In the genomic region with DNA sequence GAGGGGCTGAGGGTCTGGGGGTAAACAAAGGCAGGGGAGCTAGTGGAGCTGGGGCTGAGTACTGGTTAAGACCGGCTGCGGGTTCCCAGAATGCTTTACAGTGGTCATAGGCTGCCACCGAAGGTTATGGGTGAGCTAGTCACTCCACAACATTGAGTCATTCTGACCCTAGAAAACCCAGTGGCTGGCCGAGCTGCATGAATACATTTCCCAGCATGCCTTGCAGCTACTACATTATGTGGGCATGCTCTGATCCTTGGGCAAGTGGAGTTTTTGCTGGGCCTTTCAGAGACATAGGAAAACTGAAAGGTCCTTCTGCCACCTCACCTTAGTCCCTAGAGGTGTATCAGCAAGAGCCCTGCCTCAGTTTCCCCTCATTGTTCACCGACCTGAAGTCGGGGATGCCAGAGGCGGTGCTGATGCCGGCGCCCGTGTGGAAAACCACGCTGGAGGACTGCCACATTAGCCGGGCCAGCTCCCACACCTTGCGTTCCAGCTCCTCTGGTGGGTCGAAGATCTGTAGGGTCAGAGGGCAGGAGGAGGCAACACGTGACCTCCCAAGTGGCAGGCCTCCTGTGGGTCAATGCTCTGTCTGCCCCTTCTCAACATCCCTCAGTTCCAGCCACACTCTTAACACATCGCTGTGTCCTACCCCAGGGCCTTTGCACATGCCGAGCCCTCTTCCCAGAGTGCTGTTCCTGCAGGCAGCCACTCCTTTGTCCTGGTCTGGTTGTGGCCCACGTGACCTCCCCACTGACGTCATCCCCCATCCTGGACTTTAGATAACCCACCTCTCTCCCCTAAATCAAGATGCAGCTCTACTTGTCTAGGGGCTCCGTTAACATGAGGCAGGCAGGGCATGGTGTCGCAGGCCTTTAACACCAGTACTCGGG, we compare ENCODE assay signal across 7 mouse cellular contexts. TPM values are rescaled to one million over a fixed set of nuclear protein-coding genes. Genes with fewer than 3 reads are reported as not detected.
DNase-seq lines count a peak whose midpoint lies in the region; ATAC-seq and TF ChIP-seq lines count a peak whose summit lies in the region.

No protein-coding gene starts in this region.

- peak overlapping the region; percentile 61 for H3K4me3 ChIP-seq in lung, embryonic 14.5 days (ENCODE audit: low read depth, low read length)
- peak overlapping the region; percentile 69 for H3K4me3 ChIP-seq in hindbrain, embryonic 12.5 days
- peak overlapping the region; percentile 65 for H3K4me3 ChIP-seq in midbrain, embryonic 12.5 days

- H3K36me3 ChIP-seq in lung, embryonic 14.5 days (ENCODE audit: insufficient read depth): peaks cover 38% of the 10 kb centered on the region
- H3K36me3 ChIP-seq in hindbrain, embryonic 12.5 days: peaks cover 46% of the 10 kb centered on the region
- H3K36me3 ChIP-seq in midbrain, embryonic 12.5 days: peaks cover 42% of the 10 kb centered on the region

- TF ChIP-seq CTCF in lung, embryonic 14.5 days (IDR thresholded peaks at IDR 0.05; ENCODE audit: low read depth): no peak

- H3K4me1 ChIP-seq in lung, embryonic 14.5 days (ENCODE audit: insufficient read depth): peaks cover 11% of the 10 kb centered on the region
- peaks cover 19% of the 10 kb centered on the region for H3K4me1 ChIP-seq in hindbrain, embryonic 12.5 days
- H3K4me1 ChIP-seq in midbrain, embryonic 12.5 days: peaks cover 20% of the 10 kb centered on the region

- peak overlapping the region; percentile 92 for H3K27ac ChIP-seq in lung, embryonic 14.5 days (ENCODE audit: low read depth)
- H3K27ac ChIP-seq in hindbrain, embryonic 12.5 days: no peak overlapping the region; the same call in 1 of the 2 replicates
- H3K27ac ChIP-seq in midbrain, embryonic 12.5 days (replicated peaks): peak overlapping the region; percentile 85

- peak; percentile 5; the same call in 1 of the 2 replicates for ATAC-seq in lung, embryonic 14.5 days (ENCODE audit: insufficient read depth)
- peak; percentile 26; the same call in 1 of the 2 replicates for ATAC-seq in hindbrain, embryonic 12.5 days (ENCODE audit: low FRiP score)
- peak; percentile 3; the same call in 1 of the 2 replicates for ATAC-seq in midbrain, embryonic 12.5 days (ENCODE audit: low FRiP score, low read depth)

- peak; percentile 11 for DNase-seq in lung, embryonic 14.5 days
- no peak for DNase-seq in lung, postnatal 36 days
- peak; percentile 72 for DNase-seq in cerebellum, adult 9-11 months
- DNase-seq in layer of hippocampus, adult 8-10 months (ENCODE audit: low spot score in 2 of 2): no peak
- DNase-seq in c-Kit-positive CD71-positive TER-119-positive erythroid progenitor cells, embryonic 14.5 days (ENCODE audit: low spot score): no peak

- no peaks in the 10 kb centered on the region for H3K9me3 ChIP-seq in lung, embryonic 14.5 days (ENCODE audit: low read depth, low read length)
- no peaks in the 10 kb centered on the region for H3K9me3 ChIP-seq in hindbrain, embryonic 12.5 days (replicated peaks)
- H3K9me3 ChIP-seq in midbrain, embryonic 12.5 days: no peaks in the 10 kb centered on the region

- H3K4me2 ChIP-seq in lung, embryonic 14.5 days: peak overlapping the region; percentile 67
- peak overlapping the region; percentile 76 for H3K4me2 ChIP-seq in hindbrain, embryonic 12.5 days (replicated peaks)
- peak overlapping the region; percentile 80 for H3K4me2 ChIP-seq in midbrain, embryonic 12.5 days (replicated peaks)

- peak overlapping the region; percentile 74 for H3K9ac ChIP-seq in lung, embryonic 14.5 days
- H3K9ac ChIP-seq in hindbrain, embryonic 12.5 days: peak overlapping the region; percentile 86
- H3K9ac ChIP-seq in midbrain, embryonic 12.5 days (replicated peaks): peak overlapping the region; percentile 71

- WGBS in lung, embryonic 14.5 days: 86% methylated on average over 22 of the region's 22 CpGs
- 90% methylated on average over 22 of the region's 22 CpGs for WGBS in hindbrain, embryonic 12.5 days
- 90% methylated on average over 22 of the region's 22 CpGs for WGBS in midbrain, embryonic 12.5 days

- H3K27me3 ChIP-seq in lung, embryonic 14.5 days (ENCODE audit: insufficient read depth, low read length): no peaks in the 10 kb centered on the region
- H3K27me3 ChIP-seq in hindbrain, embryonic 12.5 days: peaks cover 6% of the 10 kb centered on the region; the same call in 1 of the 2 replicates
- H3K27me3 ChIP-seq in midbrain, embryonic 12.5 days: 0 out of 2 replicates have a peak, but pooled peaks cover 10% of the 10 kb centered on the region

RNA-seq across cellular contexts. Expression of gene Sirt6, which starts 1.2 kb away (rescaled TPM):
- 35.8 and 39.3 TPM in 2 replicates for polyA plus RNA-seq in lung, embryonic 14.5 days (2014; fragmentation: Nextera tagmentation; extraction: Ambion mirVana)
- polyA plus RNA-seq in hindbrain, embryonic 12.5 days (2016; fragmentation: Nextera tagmentation; extraction: Ambion mirVana): 52.7 and 55.5 TPM in 2 replicates
- polyA plus RNA-seq in midbrain, embryonic 12.5 days (2016; fragmentation: Nextera tagmentation; extraction: Ambion mirVana): 52.8 and 54.1 TPM in 2 replicates
- 10 to 100 TPM; 27.0 to 34.2 (median 29.5) TPM for total RNA-seq in layer of hippocampus, adult 8-10 months (2022)

RNA-seq across cellular contexts. Expression of gene Ankrd24, which starts 2.0 kb away (rescaled TPM):
- 6.1 and 7.3 TPM in 2 replicates for polyA plus RNA-seq in lung, embryonic 14.5 days (2014; fragmentation: Nextera tagmentation; extraction: Ambion mirVana)
- 8.6 and 10.5 TPM in 2 replicates for polyA plus RNA-seq in hindbrain, embryonic 12.5 days (2016; fragmentation: Nextera tagmentation; extraction: Ambion mirVana)
- polyA plus RNA-seq in midbrain, embryonic 12.5 days (2016; fragmentation: Nextera tagmentation; extraction: Ambion mirVana): 6.3 and 7.4 TPM in 2 replicates
- 10 to 100 TPM; 33.6 to 46.4 (median 40.3) TPM for total RNA-seq in layer of hippocampus, adult 8-10 months (2022)

RNA-seq across cellular contexts. Expression of gene BC025920, which starts 20.3 kb away (rescaled TPM):
- 0.58 and 0.61 TPM in 2 replicates for polyA plus RNA-seq in lung, embryonic 14.5 days (2014; fragmentation: Nextera tagmentation; extraction: Ambion mirVana)
- 1.2 and 1.3 TPM in 2 replicates for polyA plus RNA-seq in hindbrain, embryonic 12.5 days (2016; fragmentation: Nextera tagmentation; extraction: Ambion mirVana)
- 2.5 and 2.6 TPM in 2 replicates for polyA plus RNA-seq in midbrain, embryonic 12.5 days (2016; fragmentation: Nextera tagmentation; extraction: Ambion mirVana)
- total RNA-seq in layer of hippocampus, adult 8-10 months (2022): 1 to 10 TPM; 3.3 to 3.9 (median 3.7) TPM

RNA-seq across cellular contexts. Expression of gene Gm10778, which starts 22.5 kb away (rescaled TPM):
- 4.0 and 4.7 TPM in 2 replicates for polyA plus RNA-seq in lung, embryonic 14.5 days (2014; fragmentation: Nextera tagmentation; extraction: Ambion mirVana)
- 5.2 and 5.6 TPM in 2 replicates for polyA plus RNA-seq in hindbrain, embryonic 12.5 days (2016; fragmentation: Nextera tagmentation; extraction: Ambion mirVana)
- 4.8 and 5.1 TPM in 2 replicates for polyA plus RNA-seq in midbrain, embryonic 12.5 days (2016; fragmentation: Nextera tagmentation; extraction: Ambion mirVana)
- total RNA-seq in layer of hippocampus, adult 8-10 months (2022): 1 to 10 TPM; 4.4 to 6.1 (median 4.7) TPM

RNA-seq across cellular contexts. Expression of gene Tle6, which starts 25.5 kb away (rescaled TPM):
- polyA plus RNA-seq in lung, embryonic 14.5 days (2014; fragmentation: Nextera tagmentation; extraction: Ambion mirVana): 24.1 and 25.2 TPM in 2 replicates
- 8.2 and 8.3 TPM in 2 replicates for polyA plus RNA-seq in hindbrain, embryonic 12.5 days (2016; fragmentation: Nextera tagmentation; extraction: Ambion mirVana)
- 2.9 and 5.1 TPM in 2 replicates for polyA plus RNA-seq in midbrain, embryonic 12.5 days (2016; fragmentation: Nextera tagmentation; extraction: Ambion mirVana)
- 1 to 10 TPM; 5.0 to 7.3 (median 5.9) TPM for total RNA-seq in layer of hippocampus, adult 8-10 months (2022)

Comparison
In these comparisons a context has a peak if more than half of its experiments do, and no peak if none do; other contexts are left out.
1. DNase-seq: peak in lung, embryonic 14.5 days (single experiment) and cerebellum, adult 9-11 months (single experiment); none in lung, postnatal 36 days (single experiment), layer of hippocampus, adult 8-10 months (0 of 2) and c-Kit-positive CD71-positive TER-119-positive erythroid progenitor cells, embryonic 14.5 days (single experiment).
2. Peak in every context shown above with its lines, with median percentiles within 50 percentile points of each other: ATAC-seq, H3K4me2 ChIP-seq, H3K4me3 ChIP-seq and H3K9ac ChIP-seq.